Mouse (Mus musculus) urinary bladder, adult 2 months (tissue): ENCODE measurements around the gene Hist3h2a. TPM values are rescaled to one million over a fixed set of nuclear protein-coding genes. Genes with fewer than 3 reads are reported as not detected.

Experiments used
- DNase-seq: peaks from one replicate; pipeline ENCODE4 v3.0.0; 2022; ENCODE audit warnings: low spot score
- polyA plus RNA-seq: library from polyadenylated mRNA; depleted of rRNA; stranded (reverse); fragments of >200 nt; gene quantifications from 2 replicates; pipeline ENCODE4 v1.2.3, GENCODE M21; 2012; rRNA removed

Gene Hist3h2a
- polyA plus RNA-seq: 22.0 and 27.2 TPM in 2 replicates

DNA sequence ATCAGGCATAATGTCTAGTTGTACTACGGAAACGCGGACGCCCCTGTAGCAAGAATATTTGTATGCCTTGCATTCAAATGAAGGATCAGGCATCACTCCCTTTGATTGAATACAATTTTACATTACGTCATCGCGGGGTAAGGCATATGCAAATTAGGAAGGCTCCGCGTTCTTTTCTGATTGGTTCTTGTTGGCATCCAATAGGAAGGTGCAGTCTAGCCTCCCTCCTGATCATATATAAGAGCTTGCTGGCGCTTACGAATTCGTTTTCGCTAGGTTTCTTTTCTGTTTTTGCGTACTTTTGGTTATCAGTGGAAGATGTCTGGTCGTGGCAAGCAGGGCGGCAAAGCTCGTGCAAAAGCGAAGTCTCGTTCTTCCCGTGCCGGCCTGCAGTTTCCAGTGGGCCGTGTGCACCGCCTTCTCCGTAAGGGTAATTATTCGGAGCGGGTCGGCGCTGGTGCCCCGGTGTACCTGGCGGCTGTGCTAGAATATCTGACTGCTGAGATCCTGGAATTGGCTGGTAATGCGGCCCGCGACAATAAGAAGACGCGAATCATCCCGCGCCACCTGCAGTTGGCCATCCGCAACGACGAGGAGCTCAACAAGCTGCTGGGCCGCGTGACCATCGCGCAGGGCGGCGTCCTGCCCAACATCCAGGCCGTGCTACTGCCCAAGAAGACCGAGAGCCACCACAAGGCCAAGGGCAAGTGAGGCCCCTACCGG, at the start of gene Hist3h2a, which contains the start of gene Trim17:
Gene Hist3h2a (plus strand): TSS at position 266 of the 723 bp plus-strand sequence.
Gene Trim17 (plus strand): TSS at position 266 of the 723 bp plus-strand sequence.
- peak; percentile 69 for DNase-seq

DNA sequence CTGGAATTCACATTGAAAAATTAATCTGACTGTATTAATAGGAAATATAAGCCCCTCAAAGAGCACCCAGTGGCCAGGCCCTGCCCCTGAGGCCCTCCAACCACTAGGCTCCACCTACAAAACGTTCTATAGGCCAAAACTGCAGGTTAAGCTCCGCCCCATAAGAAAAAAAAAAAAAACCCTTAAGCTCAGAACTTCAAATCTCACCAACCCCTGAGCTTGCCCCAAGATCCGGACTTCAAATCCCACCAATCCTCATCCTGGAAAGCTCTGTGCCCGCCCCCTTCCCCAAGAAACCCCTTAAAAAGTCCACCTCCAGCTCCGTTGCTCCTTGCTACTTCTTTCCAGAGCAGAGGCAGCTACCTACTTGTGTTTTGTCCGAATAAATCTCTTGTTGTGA, 49.6 kb upstream of the Hist3h2a start:
- no peak for DNase-seq

DNA sequence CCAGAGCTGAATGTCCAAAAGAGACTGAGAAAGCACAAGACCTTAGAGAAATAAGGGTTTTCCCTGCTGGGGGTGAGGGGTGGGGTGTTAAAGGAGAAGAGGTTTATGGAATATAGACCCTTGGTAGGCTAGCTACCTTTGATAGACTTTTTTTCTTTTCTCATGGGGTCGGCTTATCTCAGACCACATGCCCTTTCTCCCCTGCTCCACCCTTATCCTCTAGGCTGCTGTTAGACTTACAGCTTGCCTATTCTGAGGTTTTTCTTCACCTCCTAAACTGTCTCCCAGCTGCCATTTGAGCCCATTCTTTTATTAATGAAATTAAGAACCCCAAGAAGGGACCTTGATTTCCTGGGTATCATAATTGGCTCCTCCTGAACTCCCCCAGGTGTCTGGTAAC, 40.7 kb upstream of the Hist3h2a start:
- DNase-seq: no peak

DNA sequence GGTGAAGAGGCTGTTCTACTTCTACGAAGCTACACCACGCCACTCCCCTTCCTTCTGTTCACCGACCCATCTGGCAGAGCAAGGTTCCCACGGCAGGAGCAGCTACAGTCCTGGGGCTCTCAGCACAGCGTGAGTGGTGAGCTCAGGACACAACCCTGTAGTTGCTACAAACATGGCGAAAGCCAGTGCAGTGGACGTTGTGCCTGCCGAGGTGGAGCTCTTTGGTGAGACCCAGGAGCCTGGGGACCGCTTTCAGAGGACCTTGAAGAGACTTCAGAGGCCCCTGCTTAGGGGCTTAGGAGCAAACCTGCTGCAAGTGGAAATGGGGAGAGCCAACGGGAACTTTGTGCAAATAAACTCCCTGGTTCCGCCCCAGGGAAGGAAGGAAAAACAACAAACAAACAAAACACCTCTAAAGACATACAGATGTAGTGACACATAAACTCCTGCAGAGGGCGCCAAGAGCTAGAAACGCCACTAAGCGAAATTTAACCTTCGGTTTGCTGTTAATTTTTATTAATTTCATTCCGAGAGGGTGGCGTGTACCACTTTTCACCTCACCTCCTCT, 39.9 kb upstream of the Hist3h2a start:
- DNase-seq: no peak

DNA sequence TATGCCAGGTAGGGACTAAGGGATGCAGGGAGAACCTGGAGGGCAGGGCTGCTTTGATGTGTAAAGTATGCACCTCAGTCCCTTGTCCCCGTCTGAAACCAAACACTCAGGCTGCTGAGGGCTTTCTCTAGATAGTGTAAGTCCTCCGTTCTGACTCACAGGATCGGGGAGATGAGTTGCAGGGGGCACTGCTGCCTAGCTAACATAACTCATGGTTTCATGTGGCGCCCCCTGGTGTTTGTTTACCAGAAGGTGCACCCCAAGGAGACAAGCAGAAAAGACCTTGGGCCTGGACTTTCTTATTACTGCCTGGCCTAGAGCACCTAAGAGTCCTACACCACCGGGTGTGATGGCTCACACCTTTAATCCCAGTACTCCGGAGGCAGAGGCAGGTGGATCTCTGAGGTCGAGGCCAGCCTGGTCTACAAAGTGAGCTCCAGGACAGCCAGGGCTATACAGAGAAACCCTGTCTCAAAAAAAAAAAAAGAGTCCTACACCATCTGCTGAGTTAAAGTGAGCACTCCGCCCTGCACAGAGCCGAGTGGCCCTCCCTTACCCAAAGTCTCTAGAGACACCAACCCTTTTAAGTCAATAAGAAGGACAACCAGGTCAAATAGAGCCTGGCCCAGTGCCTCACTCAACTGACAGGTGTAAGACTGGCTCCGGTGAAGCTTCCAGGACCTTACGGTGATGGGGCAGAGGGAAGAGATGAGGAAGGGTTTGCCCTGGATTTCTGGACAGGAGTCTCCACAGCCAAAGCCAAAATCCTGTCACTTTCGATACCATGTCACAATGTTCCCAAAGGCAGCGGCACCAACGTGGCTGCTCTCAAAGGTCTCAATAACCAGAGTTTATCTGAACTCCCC, 37.4 kb upstream of the Hist3h2a start:
- DNase-seq: no peak

DNA sequence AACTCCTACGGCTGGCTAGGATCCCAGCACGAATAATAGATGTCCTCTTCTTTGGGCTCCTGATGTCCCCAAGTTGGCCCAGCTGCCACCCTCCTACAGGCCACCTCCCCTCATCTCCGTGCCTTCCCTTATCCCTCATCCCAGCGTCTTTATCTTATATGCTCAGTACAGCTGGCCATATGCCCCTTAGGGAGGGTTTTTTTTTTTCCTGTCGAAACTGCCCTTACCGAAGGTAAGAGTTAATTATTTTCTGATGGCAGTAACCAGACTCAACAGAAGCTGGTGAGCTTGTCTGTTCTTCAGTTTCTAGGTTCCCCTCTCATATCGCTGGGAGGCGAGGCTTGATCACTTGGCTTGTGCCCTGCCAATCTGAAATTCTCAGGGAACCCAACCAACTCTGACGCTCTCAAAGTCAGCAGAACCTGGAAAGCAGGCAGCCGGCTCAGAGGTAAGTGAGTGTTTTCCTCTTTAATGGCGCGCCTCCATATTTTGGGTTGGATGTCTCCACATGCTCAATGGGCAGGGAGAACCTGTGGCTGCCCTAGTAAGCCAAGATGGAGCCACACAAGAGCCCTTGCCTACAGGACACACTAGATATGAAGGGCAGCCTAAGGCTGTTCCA, 36.6 kb upstream of the Hist3h2a start, which contains the start of gene Btnl10:
Gene Btnl10 (plus strand): TSS at position 164 of the 622 bp plus-strand sequence.
- DNase-seq: no peak

DNA sequence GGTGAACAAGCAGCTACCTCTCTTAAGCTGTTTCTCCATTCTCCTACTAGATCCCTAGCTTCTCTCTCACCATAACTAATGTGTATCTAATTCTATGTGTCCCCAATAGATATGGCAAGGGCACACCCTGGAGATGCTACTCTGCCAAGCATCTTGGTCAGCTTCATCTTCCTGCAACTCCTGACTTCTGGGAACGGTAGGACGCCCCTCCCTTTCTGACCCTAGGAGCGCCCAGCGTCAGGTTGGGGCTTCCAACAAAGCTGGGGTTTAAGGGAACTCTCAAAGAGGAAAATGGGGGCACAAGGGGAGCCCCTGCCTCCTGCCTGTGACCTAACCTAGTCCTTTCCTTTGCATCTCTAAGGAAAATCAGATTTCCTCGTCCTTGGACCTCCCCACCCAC, 35.7 kb upstream of the Hist3h2a start:
- no peak for DNase-seq

DNA sequence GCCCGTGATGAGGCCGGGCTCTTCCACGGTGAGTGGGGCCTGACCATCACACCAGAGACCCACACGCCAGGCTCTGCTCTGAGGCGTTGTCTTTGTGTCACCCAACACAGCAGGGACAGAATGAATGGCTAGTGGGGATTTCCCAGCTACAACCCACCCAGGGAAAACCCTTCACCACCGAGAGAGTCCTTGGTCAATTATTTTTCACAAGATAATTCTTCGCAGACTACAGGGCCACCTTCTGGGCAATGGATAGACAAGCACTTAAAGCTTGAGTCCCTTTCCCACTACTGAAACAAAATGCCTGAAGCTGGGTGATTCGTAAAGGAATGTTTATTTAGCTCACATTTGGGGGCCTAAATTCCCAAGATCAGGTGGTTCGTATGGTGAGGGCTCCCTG, 32.1 kb upstream of the Hist3h2a start:
- DNase-seq: no peak

DNA sequence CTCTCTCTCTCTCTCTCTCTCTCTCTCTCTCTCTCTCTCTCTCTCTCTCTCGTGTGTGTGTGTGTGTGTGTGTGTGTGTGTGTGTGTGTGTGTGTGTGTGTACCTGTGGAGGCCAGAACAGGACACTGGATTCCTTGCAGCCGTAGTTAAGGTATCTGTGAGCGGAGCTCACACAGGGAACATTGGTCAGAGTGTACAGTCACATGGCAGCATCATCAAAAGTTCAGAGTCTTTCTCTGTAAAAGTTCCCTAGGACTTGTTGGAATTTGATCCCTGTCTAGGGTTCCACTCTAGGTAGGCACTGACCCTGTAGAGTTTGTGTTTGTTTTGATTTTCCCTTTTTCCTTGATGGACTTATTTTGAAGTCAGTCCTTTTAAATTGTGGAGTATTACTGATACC, 27.8 kb upstream of the Hist3h2a start:
- DNase-seq: no peak

DNA sequence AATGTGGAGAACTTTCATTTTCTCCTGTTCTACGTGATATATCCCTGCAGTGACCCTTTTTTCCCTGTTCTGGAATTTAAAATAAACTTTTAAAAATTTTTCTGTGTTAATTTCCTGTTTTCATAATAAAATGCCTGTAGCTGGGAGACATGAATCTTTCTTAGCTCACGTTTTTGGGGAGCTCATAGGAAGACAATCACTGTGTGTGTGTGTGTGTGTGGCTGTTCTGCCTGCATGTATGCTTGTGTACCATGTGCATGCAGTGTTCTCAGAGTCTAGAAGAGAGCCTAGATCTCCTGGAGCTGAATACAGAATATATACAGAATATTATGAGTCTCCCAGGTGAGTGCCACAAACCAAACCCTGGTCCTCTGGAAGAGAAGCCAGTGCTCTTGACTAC, 27.4 kb upstream of the Hist3h2a start:
- DNase-seq: no peak

DNA sequence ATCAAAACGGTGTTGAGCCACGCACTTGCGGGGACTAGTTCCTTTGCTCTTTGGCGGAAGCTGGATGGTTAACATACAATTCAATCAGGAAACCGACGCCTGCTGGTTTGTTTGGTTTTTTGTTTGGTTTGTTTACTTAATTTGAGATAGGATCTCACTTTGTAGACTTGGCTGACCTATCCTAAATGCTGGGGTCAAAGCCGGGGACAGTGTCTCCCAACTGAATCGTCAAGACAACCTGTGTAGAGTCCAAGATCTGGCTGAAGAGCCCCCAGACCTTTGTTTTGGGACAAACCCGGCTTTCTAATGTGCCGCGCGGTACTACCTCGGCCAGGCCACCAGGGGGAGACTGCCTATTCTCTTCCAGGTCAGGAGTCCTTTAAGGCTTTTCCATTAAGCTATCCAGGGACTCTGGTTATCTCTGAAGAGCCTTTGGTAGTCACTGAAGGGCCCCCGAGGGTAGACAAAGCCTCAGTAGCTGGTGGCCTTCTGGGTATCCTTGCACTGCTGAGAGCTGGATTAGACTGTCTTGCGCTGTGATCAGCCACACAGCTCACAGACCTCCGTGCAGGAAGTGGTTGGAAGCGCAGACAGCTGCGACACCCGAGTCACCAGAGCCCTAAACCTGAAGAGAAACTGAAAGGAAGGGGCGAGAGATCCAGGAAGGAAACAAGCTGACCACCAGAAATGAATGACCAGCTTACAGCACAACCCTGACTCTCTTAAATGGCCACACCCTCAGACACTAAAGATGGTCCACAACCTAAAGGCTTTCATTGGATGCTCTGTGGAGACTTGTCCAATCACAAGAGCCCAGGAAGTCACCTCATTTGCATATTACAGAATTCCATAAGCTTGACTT, 26.5 kb upstream of the Hist3h2a start:
- no peak for DNase-seq

DNA sequence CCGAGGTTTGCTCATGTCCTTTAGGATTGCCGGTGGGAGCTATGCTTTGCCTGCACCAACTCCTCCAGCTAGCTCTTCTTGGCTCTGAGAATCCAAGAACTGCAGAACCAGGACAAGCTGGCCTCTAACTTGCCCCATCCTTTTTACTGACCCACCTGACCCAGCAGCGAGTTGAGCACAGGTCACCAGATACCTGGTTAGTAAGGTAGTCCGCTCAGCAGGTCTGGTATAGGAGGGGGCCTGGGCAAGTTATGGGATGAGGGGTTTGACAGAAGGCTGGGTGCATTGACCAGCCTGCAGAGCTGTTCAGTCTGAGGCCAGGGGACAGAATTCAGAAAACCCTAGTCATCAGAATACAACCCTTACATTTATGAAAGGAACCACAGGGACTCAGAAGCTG, 25.4 kb upstream of the Hist3h2a start:
- DNase-seq: no peak

DNA sequence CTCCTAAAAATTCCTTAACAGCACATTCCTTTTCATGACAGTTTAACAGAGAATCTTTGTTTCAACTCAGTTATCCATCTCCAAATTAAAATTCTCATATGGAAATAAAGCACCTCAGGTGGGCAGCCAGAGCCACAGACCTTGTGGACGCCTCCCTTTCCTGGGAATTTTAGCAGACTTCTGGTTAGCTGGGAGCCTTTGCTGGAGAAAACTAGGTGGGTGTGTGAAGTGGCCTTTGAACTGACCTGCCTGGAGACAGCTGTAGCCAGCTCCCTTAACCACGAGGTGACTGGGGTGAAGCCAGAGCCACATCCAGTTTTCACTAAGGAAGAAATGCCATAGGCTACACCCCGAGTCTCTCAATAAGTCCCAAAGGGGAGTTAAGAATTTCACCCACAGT, 24.8 kb upstream of the Hist3h2a start:
- no peak for DNase-seq

DNA sequence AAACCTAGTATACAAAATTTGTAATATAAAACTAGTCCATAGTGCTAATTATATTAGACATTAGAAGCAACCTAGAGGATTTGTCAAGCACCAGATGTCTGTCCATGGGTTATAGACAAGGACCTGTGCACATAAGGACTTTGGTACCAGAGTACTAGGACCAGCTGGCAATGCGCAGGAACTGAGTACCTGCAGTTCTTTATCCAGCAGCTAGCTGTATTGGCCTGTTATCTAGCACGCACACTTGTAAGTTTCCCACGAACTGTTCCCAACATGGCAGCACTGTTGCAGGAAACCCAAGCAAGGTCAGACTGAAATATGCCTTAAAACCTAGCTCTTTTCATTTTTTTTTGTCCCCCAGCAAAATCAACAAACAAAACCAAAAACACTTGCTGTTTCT, 24.2 kb upstream of the Hist3h2a start:
- DNase-seq: no peak

DNA sequence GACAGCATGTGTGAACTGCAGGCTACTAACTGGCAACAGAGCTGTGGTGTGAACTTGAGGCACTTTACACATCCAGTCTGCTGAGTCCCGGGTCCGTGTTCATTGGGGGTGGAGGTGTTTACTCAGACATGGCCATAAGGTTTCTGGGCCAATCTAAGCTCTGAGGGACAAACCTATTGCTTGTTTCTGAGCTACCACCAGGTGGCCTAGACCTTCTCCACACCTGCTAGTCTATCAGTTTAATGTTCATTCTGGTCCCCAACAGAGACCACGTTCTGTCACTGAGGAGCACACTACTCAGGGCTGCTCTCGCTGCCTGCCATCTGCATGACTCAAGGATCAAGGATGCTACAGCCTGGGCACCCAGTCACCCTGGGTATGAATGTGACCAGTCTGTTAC, 22.9 kb upstream of the Hist3h2a start:
- DNase-seq: no peak

DNA sequence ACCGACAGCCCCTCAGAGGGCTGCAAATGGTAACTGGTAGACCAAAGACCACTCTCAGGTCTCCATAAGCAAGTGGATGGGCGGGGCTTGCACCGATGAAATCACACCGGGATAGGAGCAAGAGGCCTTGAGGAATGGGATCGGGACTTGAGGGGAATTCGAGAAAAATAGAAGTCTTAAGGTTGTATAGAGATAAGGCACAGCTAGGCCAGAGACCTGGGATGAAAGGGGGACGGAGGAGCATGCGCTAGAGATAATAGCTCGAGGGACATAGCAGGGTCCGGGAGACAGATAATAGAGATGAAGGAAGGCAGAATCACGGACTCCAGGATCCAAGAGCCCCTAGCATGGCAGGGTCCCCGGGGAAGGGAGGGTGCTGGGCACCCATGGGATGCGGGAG, 16.6 kb upstream of the Hist3h2a start:
- DNase-seq: no peak

DNA sequence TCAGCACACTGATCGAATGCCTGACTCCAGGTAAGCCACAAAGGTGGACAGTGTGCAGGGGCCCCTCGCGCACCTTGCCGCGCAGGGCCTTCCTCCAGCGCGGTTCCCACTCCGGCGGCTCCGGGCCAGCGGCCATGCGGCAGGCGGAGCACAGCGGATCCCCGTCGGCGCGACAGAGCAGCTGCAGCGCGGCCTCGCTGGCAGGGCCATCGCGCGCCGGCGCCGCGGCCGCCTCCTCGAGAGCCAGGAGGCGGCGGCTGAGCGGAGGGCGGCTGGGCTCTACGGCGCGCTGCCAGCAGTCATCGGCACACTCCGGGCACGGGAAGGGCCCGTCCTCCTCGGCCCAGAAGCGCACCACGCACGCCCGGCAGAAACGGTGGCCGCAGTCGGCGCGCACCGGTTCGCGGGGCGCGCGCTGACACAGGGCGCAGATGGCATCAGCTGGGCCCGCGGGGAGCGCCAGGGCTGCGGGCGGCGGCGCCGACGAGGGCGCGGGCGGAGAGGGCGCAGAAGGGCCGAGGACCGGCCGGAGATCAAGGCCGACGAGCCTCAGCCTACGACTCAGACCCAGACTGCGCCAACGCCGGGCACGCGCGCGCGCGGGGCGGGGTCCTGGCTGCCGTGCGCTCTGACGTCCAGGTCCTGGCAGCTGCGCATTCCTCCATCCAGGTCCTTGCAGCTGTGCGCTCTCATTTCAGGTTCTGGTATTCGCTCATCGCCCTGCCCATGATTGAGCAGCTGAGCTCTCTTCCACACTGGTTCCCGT, 16.0 kb upstream of the Hist3h2a start, which contains the start of gene Rnf187:
Gene Rnf187 (minus strand): TSS at position 595 of the 766 bp plus-strand sequence.
- DNase-seq: peak; percentile 84

DNA sequence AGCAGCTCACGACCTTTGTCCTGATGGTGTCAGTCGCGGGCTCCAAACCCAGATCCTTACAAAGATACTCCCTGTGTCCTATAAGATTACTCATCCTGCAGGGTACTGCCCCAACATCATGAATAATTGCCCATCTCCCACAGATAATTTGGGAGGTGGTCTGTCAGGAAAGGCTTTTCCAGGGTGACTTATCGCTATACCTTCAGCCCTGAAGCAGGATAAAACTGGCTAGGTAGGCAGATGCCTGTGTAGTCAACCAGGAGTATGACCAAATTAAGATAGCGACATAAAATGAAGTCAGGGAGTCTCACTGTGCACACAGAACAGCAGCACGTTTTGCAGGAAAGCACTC, 15.4 kb upstream of the Hist3h2a start:
- no peak for DNase-seq

DNA sequence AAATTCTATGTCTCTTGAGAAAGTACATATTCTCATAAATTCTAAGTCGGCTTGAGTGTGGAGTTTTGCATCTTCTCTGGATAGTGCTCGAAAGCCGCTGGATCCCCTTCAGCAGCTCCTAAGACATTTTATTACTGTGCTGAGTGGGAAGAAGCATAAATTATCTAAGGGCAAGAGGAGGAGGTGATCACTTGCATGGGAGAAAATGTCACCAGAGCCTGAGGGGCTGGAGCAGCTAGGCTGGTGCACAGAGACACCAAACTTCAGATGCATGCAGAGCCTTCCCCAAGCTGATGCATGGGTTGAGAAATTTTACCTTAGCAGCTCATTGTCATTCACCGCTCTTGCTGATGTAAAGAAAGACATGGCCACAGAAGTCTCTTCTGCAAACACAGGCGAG, 10.3 kb upstream of the Hist3h2a start:
- no peak for DNase-seq

DNA sequence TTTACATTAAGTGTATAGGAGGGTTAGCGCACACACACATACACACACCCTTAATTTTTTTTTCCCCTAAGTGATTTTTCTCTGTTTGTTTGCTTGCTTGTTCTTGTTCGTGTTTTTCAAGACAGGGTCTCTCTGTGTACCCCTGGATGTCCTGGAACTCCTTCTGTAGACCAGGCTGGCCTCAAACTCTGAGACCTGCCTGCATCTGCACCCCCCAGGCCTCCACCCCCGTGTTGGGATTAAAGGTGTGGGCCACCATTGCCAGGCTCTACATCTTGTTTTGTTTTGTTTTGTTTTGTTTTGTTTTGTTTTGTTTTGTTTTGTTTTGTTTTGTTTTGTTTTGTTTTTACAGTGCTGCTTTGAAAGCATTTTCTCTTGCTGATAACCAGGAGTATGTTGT, 7.2 kb upstream of the Hist3h2a start:
- no peak for DNase-seq
